Mouse (Mus musculus) midbrain, embryonic 10.5 days (tissue): Measurements from ENCODE around the gene Olfr201. TPM values are rescaled to one million over a fixed set of nuclear protein-coding genes. Genes with fewer than 3 reads are reported as not detected.

Experiments used
- polyA plus RNA-seq: library from polyadenylated mRNA; unstranded; fragments of >200 nt; fragmentation: Nextera tagmentation; extraction: Ambion mirVana; gene quantifications from 2 replicates; pipeline ENCODE4 v1.2.1, GENCODE M21; 2016

Olfr201 gene
- polyA plus RNA-seq, 1 experiment from 2014 or later: 0.09 TPM

Other genes starting within 250 kb of the Olfr201 start
- gene Olfr186, start 242.3 kb downstream of the Olfr201 start, polyA plus RNA-seq: not detected in 2 replicates
- not detected in 2 replicates for gene Olfr187, start 232.9 kb downstream of the Olfr201 start, polyA plus RNA-seq
- gene Olfr190, start 194.6 kb downstream of the Olfr201 start, polyA plus RNA-seq: not detected in 2 replicates
- not detected in 2 replicates for gene Olfr191, start 182.8 kb downstream of the Olfr201 start, polyA plus RNA-seq
- not detected in 2 replicates for gene Olfr193, start 160.8 kb downstream of the Olfr201 start, polyA plus RNA-seq
- not detected in 2 replicates for gene Olfr194, start 151.6 kb downstream of the Olfr201 start, polyA plus RNA-seq
- gene Olfr195, start 125.6 kb downstream of the Olfr201 start, polyA plus RNA-seq: not detected in 2 replicates
- not detected in 2 replicates for gene Olfr196, start 102.2 kb downstream of the Olfr201 start, polyA plus RNA-seq
- gene Olfr198, start 69.1 kb downstream of the Olfr201 start, polyA plus RNA-seq: not detected in 2 replicates
- gene Olfr199, start 52.9 kb downstream of the Olfr201 start, polyA plus RNA-seq: not detected in 2 replicates
- gene Olfr202, start 14.2 kb upstream of the Olfr201 start, polyA plus RNA-seq: not detected in 2 replicates
- not detected in 2 replicates for gene Olfr203, start 26.2 kb upstream of the Olfr201 start, polyA plus RNA-seq
- gene Olfr204, start 45.6 kb upstream of the Olfr201 start, polyA plus RNA-seq: not detected in 2 replicates
- gene Olfr205, start 58.5 kb upstream of the Olfr201 start, polyA plus RNA-seq: not detected in 2 replicates
- not detected in 2 replicates for gene Olfr206, start 76.6 kb upstream of the Olfr201 start, polyA plus RNA-seq
- not detected in 2 replicates for gene Olfr209, start 91.4 kb upstream of the Olfr201 start, polyA plus RNA-seq
- 0.04 and 0.11 TPM in 2 replicates for gene Gabrr3, start 134.7 kb upstream of the Olfr201 start, polyA plus RNA-seq
- 28.8 and 33.9 TPM in 2 replicates for gene Riox2, start 199.1 kb upstream of the Olfr201 start, polyA plus RNA-seq